Mouse (Mus musculus) intestine, postnatal 0 days (tissue): Measurements from ENCODE around the gene Rps6ka3. TPM values are rescaled to one million over a fixed set of nuclear protein-coding genes. Genes with fewer than 3 reads are reported as not detected.

Source experiments
- ATAC-seq: fragments of 200-750 bp; cut with Nextera tagmentation; 2 replicates; pipeline ENCODE4 v1.8.0; 2017; ENCODE audit warnings: mild to moderate bottlenecking, moderate TSS enrichment, moderate library complexity
- H3K27ac ChIP-seq: fragments of 300-500 bp; sonication (generic); 2 replicates; pipeline ENCODE4 v1.5.1; 2014; ENCODE audit warnings: mild to moderate bottlenecking, low read depth, low read length, moderate library complexity
- H3K27me3 ChIP-seq: fragments of 300-500 bp; sonication (generic); replicated peaks from 2 replicates; pipeline ENCODE4 v1.6.1; 2014; ENCODE audit warnings: low read length, mixed read lengths; ENCODE audit not compliant: control insufficient read depth, insufficient read depth
- H3K36me3 ChIP-seq: fragments of 300-500 bp; sonication (generic); 2 replicates; pipeline ENCODE4 v1.6.1; 2014; ENCODE audit warnings: mild to moderate bottlenecking, moderate library complexity; ENCODE audit not compliant: control insufficient read depth, insufficient read depth
- H3K4me1 ChIP-seq: fragments of 300-500 bp; sonication (generic); replicated peaks from 2 replicates; pipeline ENCODE4 v1.6.1; 2014; ENCODE audit warnings: antibody characterized with exemption, low read length, mixed read lengths; ENCODE audit not compliant: control insufficient read depth, insufficient read depth
- H3K4me2 ChIP-seq: fragments of 300-500 bp; sonication (generic); replicated peaks from 2 replicates; pipeline ENCODE4 v1.6.1; 2014; ENCODE audit warnings: low read depth, mild to moderate bottlenecking, moderate library complexity
- H3K4me3 ChIP-seq: fragments of 300-500 bp; sonication (generic); 2 replicates; pipeline ENCODE4 v1.5.1; 2014; ENCODE audit warnings: low read depth, low read length
- H3K9ac ChIP-seq: fragments of 300-500 bp; sonication (generic); 2 replicates; pipeline ENCODE4 v1.6.1; 2014; ENCODE audit warnings: mild to moderate bottlenecking, low read depth, low read length
- H3K9me3 ChIP-seq: fragments of 300-500 bp; sonication (generic); 2 replicates; pipeline ENCODE4 v1.6.1; 2016; ENCODE audit warnings: mixed run types; ENCODE audit not compliant: control insufficient read depth
- CTCF ChIP-seq: sonication (generic); IDR thresholded peaks from 2 replicates; pipeline ENCODE4 v1.5.1; 2016; ENCODE audit warnings: low read depth, mild to moderate bottlenecking, control low read depth, antibody characterized with exemption, moderate library complexity
- WGBS: fragments of 180-500 bp; shearing (Covaris S2); extraction: QIAGEN DNeasy Blood & Tissue Kit; methylation state at CpG from one replicate; pipeline ENCODE4 v1.1.7; 2014; 5-methylcytosine and 5-hydroxymethylcytosine counted together
- polyA plus RNA-seq: library from polyadenylated mRNA; unstranded; fragments of >200 nt; fragmentation: Nextera tagmentation; extraction: Ambion mirVana; gene quantifications from 2 replicates; pipeline ENCODE4 v1.2.1, GENCODE M21; 2015

Rps6ka3 gene
- polyA plus RNA-seq, 1 experiment from 2014 or later, result 4.9 TPM

GRCm38 (mm10) chrX:159414829-159415673 lies 204.9 kb downstream of the Rps6ka3 start:
- peak overlapping the region; percentile 46 for H3K4me3 ChIP-seq
- peaks cover 19% of the 10 kb centered on the region; the same call in 1 of the 2 replicates for H3K27me3 ChIP-seq
- H3K27ac ChIP-seq, result no peak overlapping the region
- H3K4me2 ChIP-seq, result peak overlapping the region; percentile 84
- TF ChIP-seq CTCF, result no peak
- no peaks in the 10 kb centered on the region for H3K36me3 ChIP-seq
- H3K9me3 ChIP-seq, result no peaks in the 10 kb centered on the region
- no peaks in the 10 kb centered on the region; the same call in 1 of the 2 replicates for H3K4me1 ChIP-seq
- no peak for ATAC-seq
- H3K9ac ChIP-seq, result no peak overlapping the region
- WGBS, result 19% methylated on average over 58 of the region's 65 CpGs

Other genes starting within 250 kb of the Rps6ka3 start
- gene Eif1ax, start 161.9 kb downstream of the Rps6ka3 start, polyA plus RNA-seq, result 51.0 and 61.3 TPM in 2 replicates
- 0.93 and 1.0 TPM in 2 replicates for gene Map7d2, start 204.3 kb downstream of the Rps6ka3 start, polyA plus RNA-seq